Mouse (Mus musculus): ENCODE results near the gene Ssr2. TPM values are rescaled to one million over a fixed set of nuclear protein-coding genes. Genes with fewer than 3 reads are reported as not detected.

Gene Ssr2
- total RNA-seq, 2 experiments from 2014 or later, result 80.7 to 98.2 TPM

GRCm38 (mm10) chr3:88633056-88633455 lies 57.4 kb downstream of the Ssr2 start:
- no peak for DNase-seq
- intact Hi-C loops (cut with DNase I; ENCODE audit: low total_unique reads), result loop anchor here (2.0 kb wide), 1 partner anchor 24 kb away; no protein-coding TSS in a partner anchor

- DNase-seq, result no peak
- intact Hi-C loops (cut with DNase I; ENCODE audit: low total_unique reads), result no loop called here
These were observed 60.0 kb downstream of the Ssr2 start for GRCm38 (mm10) chr3:88635506-88636275.

GRCm38 (mm10) chr3:88636555-88636986 lies 60.9 kb downstream of the Ssr2 start:
- intact Hi-C loops (cut with DNase I; ENCODE audit: low total_unique reads), result no loop called here
- DNase-seq, result no peak

- no peak for DNase-seq
- intact Hi-C loops (cut with DNase I; ENCODE audit: low total_unique reads), result no loop called here
These were observed 61.5 kb downstream of the Ssr2 start for GRCm38 (mm10) chr3:88637134-88637533.

Small RNA genes within 50 kb of the gene (microRNA-seq; reads per million reads assigned to microRNA genes)
- gene Mir1905, result 0 reads per million in 2 experiments

Other genes starting within 250 kb of the Ssr2 start
- gene Tmem79, start 239.7 kb upstream of the Ssr2 start, total RNA-seq (2021), result 1 to 10 TPM; 1.8 to 2.1 TPM
- 10 to 100 TPM; 29.2 to 32.4 TPM for gene Smg5, start 239.6 kb upstream of the Ssr2 start, total RNA-seq (2021)
- gene Paqr6, start 211.3 kb upstream of the Ssr2 start, total RNA-seq (2021), result 1 to 10 TPM in 1 of 2 experiments, under 1 TPM in 1; 0.22 to 1.5 TPM
- gene Bglap3, start 203.1 kb upstream of the Ssr2 start, total RNA-seq (2021), result not detected
- not detected for gene Bglap2, start 197.2 kb upstream of the Ssr2 start, total RNA-seq (2021)
- gene Bglap, start 191.4 kb upstream of the Ssr2 start, total RNA-seq (2021), result not detected
- 10 to 100 TPM; 30.1 to 31.9 TPM for gene Pmf1, start 165.5 kb upstream of the Ssr2 start, total RNA-seq (2021)
- gene Slc25a44, start 150.7 kb upstream of the Ssr2 start, total RNA-seq (2021), result 10 to 100 TPM; 11.4 to 11.9 TPM
- gene Sema4a, start 114.7 kb upstream of the Ssr2 start, total RNA-seq (2021), result 1 to 10 TPM; 2.1 to 2.2 TPM
- 100 to 1,000 TPM; 125 to 161 TPM for gene Lmna, start 65.9 kb upstream of the Ssr2 start, total RNA-seq (2021)
- 1 to 10 TPM in 1 of 2 experiments, under 1 TPM in 1; 0.64 to 1.6 TPM for gene Mex3a, start 43.5 kb upstream of the Ssr2 start, total RNA-seq (2021)
- gene Rab25, start 27.6 kb upstream of the Ssr2 start, total RNA-seq (2021), result not detected
- 10 to 100 TPM; 78.3 to 80.4 TPM for gene Lamtor2, start 22.8 kb upstream of the Ssr2 start, total RNA-seq (2021)
- 10 to 100 TPM; 42.0 to 45.5 TPM for gene Ubqln4, start 22.1 kb upstream of the Ssr2 start, total RNA-seq (2021)
- 10 to 100 TPM; 42.5 to 48.1 TPM for gene Arhgef2, start 30.1 kb downstream of the Ssr2 start, total RNA-seq (2021)
- gene Rxfp4, start 77.3 kb downstream of the Ssr2 start, total RNA-seq (2021), result not detected
- 10 to 100 TPM; 18.0 to 20.8 TPM for gene Khdc4, start 109.9 kb downstream of the Ssr2 start, total RNA-seq (2021)
- gene Rit1, start 141.0 kb downstream of the Ssr2 start, total RNA-seq (2021), result 10 to 100 TPM; 17.3 to 21.4 TPM
- gene Syt11, start 199.3 kb downstream of the Ssr2 start, total RNA-seq (2021), result 1 to 10 TPM; 3.7 to 4.2 TPM

All from gastrocnemius, postnatal 14 days (tissue).